Mouse (Mus musculus): ENCODE measurements around the gene Gfy.

GRCm38 (mm10) chr7:45127700-45128224 lies 51.6 kb downstream of the Gfy start:
- TF ChIP-seq POLR2A (IDR thresholded peaks at IDR 0.05; ENCODE audit: borderline replicate concordance, control insufficient read depth, low read depth, low read length) (no peak), CTCF (IDR thresholded peaks at IDR 0.05; ENCODE audit: control insufficient read depth, insufficient read depth, low read length) (no peak)

Data from bone marrow, adult 2 months (tissue).